ENCODE assay signal across 8 mouse cellular contexts in genomic region chr16:11006100-11006499, GRCm38 (mm10). TPM values are rescaled to one million over a fixed set of nuclear protein-coding genes. Genes with fewer than 3 reads are reported as not detected.
DNase-seq lines count a peak whose midpoint lies in the region; ATAC-seq lines count a peak whose summit lies in the region.

No protein-coding gene starts in this region.

- WGBS in limb, embryonic 15.5 days = 68% methylated on average over 6 of the region's 6 CpGs
- 69% methylated on average over 6 of the region's 6 CpGs for WGBS in stomach, embryonic 15.5 days

- no peaks in the 10 kb centered on the region for H3K36me3 ChIP-seq in limb, embryonic 15.5 days
- H3K36me3 ChIP-seq in stomach, embryonic 15.5 days = no peaks in the 10 kb centered on the region

- H3K4me2 ChIP-seq in limb, embryonic 15.5 days = no peak overlapping the region
- H3K4me2 ChIP-seq in stomach, embryonic 15.5 days = no peak overlapping the region

- peak; percentile 13 to 15 for DNase-seq in cerebellum, postnatal 25 days
- DNase-seq in cerebellum, adult 11 months = no peak
- DNase-seq in right cerebral cortex, postnatal 10 days (ENCODE audit: low spot score in 2 of 2) = peak; percentile 49 to 63
- DNase-seq in right cerebral cortex, adult 18-20 months = no peak
- no peak for DNase-seq in cerebellum, postnatal 36 days
- DNase-seq in yolk sac, embryonic 10.5 days (ENCODE audit: low spot score) = no peak

- ATAC-seq in limb, embryonic 15.5 days (ENCODE audit: insufficient number of reproducible peaks, low FRiP score, low TSS enrichment, low read depth) = no peak
- no peak for ATAC-seq in stomach, embryonic 15.5 days (ENCODE audit: insufficient read depth, low FRiP score, low read depth)

- H3K9ac ChIP-seq in limb, embryonic 15.5 days = no peak overlapping the region
- no peak overlapping the region for H3K9ac ChIP-seq in stomach, embryonic 15.5 days

- H3K27ac ChIP-seq in limb, embryonic 15.5 days = peak overlapping the region; percentile 63
- peak overlapping the region; percentile 96 for H3K27ac ChIP-seq in stomach, embryonic 15.5 days

- H3K9me3 ChIP-seq in limb, embryonic 15.5 days = no peaks in the 10 kb centered on the region
- no peaks in the 10 kb centered on the region for H3K9me3 ChIP-seq in stomach, embryonic 15.5 days

- H3K4me3 ChIP-seq in limb, embryonic 15.5 days = no peak overlapping the region
- no peak overlapping the region for H3K4me3 ChIP-seq in stomach, embryonic 15.5 days (replicated peaks)

- H3K27me3 ChIP-seq in limb, embryonic 15.5 days = no peaks in the 10 kb centered on the region
- no peaks in the 10 kb centered on the region for H3K27me3 ChIP-seq in stomach, embryonic 15.5 days (replicated peaks)

- H3K4me1 ChIP-seq in limb, embryonic 15.5 days = peaks cover 28% of the 10 kb centered on the region
- peaks cover 18% of the 10 kb centered on the region for H3K4me1 ChIP-seq in stomach, embryonic 15.5 days

RNA-seq across cellular contexts. Expression of gene Snn, which starts 54.6 kb away (rescaled TPM):
- 33.3 and 34.5 TPM in 2 replicates for polyA plus RNA-seq in limb, embryonic 15.5 days (2015; fragmentation: Nextera tagmentation; extraction: Ambion mirVana)
- 28.8 and 30.0 TPM in 2 replicates for polyA plus RNA-seq in stomach, embryonic 15.5 days (2015; fragmentation: Nextera tagmentation; extraction: Ambion mirVana)

RNA-seq across cellular contexts. Expression of gene Litaf, which starts 59.9 kb away (rescaled TPM):
- polyA plus RNA-seq in limb, embryonic 15.5 days (2015; fragmentation: Nextera tagmentation; extraction: Ambion mirVana) = 113 and 120 TPM in 2 replicates
- polyA plus RNA-seq in stomach, embryonic 15.5 days (2015; fragmentation: Nextera tagmentation; extraction: Ambion mirVana) = 96.0 and 100 TPM in 2 replicates

Comparison
In these comparisons a context has a peak if more than half of its experiments do, and no peak if none do; other contexts are left out.
1. DNase-seq: peak in cerebellum, postnatal 25 days (2 of 2) and right cerebral cortex, postnatal 10 days (2 of 2); none in cerebellum, adult 11 months (single experiment), right cerebral cortex, adult 18-20 months (single experiment), cerebellum, postnatal 36 days (0 of 2) and yolk sac, embryonic 10.5 days (single experiment).